Mouse (Mus musculus) hindbrain, embryonic 15.5 days (tissue): ENCODE data around the gene Slc22a4. TPM values are rescaled to one million over a fixed set of nuclear protein-coding genes. Genes with fewer than 3 reads are reported as not detected.
A peak's percentile ranks its signal among the peaks of the same experiment; 100 is the strongest.

Experiments
- ATAC-seq: fragments of 200-750 bp; cut with Nextera tagmentation; 2 replicates; pipeline ENCODE4 v1.8.0; 2017; ENCODE audit warnings: low read depth, moderate number of reproducible peaks, moderate TSS enrichment; ENCODE audit not compliant: low FRiP score
- H3K27ac ChIP-seq: fragments of 300-500 bp; sonication (generic); replicated peaks from 2 replicates; pipeline ENCODE4 v1.5.1; 2015; ENCODE audit warnings: mild to moderate bottlenecking, inconsistent platforms
- H3K27me3 ChIP-seq: fragments of 300-500 bp; sonication (generic); 2 replicates; pipeline ENCODE4 v1.6.1; 2015; ENCODE audit warnings: control low read depth, inconsistent platforms
- H3K36me3 ChIP-seq: fragments of 300-500 bp; sonication (generic); 2 replicates; pipeline ENCODE4 v1.6.1; 2015; ENCODE audit warnings: control low read depth, inconsistent platforms
- H3K4me1 ChIP-seq: fragments of 300-500 bp; sonication (generic); replicated peaks from 2 replicates; pipeline ENCODE4 v1.6.1; 2015; ENCODE audit warnings: control low read depth, inconsistent platforms
- H3K4me2 ChIP-seq: fragments of 300-500 bp; sonication (generic); 2 replicates; pipeline ENCODE4 v1.6.1; 2015; ENCODE audit warnings: moderate library complexity, mild to moderate bottlenecking, inconsistent platforms
- H3K4me3 ChIP-seq: fragments of 300-500 bp; sonication (generic); 2 replicates; pipeline ENCODE4 v1.5.1; 2015; ENCODE audit warnings: mild to moderate bottlenecking, inconsistent platforms
- H3K9ac ChIP-seq: fragments of 300-500 bp; sonication (generic); 2 replicates; pipeline ENCODE4 v1.6.1; 2015; ENCODE audit warnings: inconsistent platforms
- H3K9me3 ChIP-seq: fragments of 300-500 bp; sonication (generic); 2 replicates; pipeline ENCODE4 v1.6.1; 2016; ENCODE audit warnings: control low read depth, inconsistent platforms
- WGBS: fragments of 180-500 bp; shearing (Covaris S2); methylation state at CpG from one replicate; pipeline ENCODE4 v1.1.7; 2015; 5-methylcytosine and 5-hydroxymethylcytosine counted together
- polyA plus RNA-seq: library from polyadenylated mRNA; unstranded; fragments of >200 nt; fragmentation: Nextera tagmentation; extraction: Ambion mirVana; gene quantifications from 2 replicates; pipeline ENCODE4 v1.2.1, GENCODE M21; 2015

Gene Slc22a4
- 4.4 and 5.3 TPM in 2 replicates for polyA plus RNA-seq

DNA sequence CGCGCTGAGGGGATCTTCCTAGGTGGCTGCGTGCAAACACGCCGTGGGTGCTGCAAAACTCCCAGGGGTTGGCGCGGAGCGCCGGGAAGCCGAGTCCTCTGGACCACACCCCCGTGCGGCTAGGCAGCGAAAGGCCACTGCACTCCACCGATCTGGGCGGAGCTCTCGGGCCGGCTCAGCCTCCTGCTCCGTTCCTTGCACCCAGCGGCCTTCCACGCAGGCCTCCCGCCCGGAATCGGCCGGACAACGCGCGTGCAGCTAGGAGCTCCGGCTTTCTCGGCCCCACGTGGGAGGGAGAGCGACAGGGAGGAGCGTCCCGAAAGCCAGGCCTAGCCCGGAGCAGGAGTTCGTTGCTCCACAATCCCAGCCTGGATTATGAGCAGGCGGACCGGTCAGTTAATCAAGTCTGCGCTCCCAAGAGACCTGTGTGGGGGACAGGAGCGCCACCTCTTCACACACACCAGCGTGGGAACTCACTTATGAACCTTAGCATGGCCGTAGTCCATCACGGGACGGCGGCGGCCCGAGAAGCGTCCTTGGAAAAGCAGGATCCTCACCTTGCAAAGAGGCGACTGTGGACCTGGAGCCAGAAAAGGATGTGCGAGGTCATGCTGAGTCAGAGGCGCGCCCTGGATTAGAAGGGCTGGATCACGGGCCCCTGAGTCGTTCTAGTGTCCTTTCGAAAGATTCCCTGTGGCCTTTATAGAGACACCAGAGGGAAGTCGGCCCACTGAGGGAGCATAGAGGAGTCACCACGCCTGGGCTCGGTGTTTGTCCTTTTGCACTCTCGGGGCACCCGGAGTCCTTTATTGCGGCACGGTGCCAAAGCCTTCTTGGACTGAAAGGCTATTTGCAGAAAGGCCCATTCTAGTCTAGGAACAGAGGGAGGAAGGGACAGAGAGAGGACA is at the start of gene Slc22a4:
Slc22a4 (minus strand) TSS at position 47 of the 908 bp plus-strand sequence.
- Histone ChIP-seq H3K27me3 (no peaks in the 10 kb centered on the region), H3K27ac (peak within 1 kb of the TSS; percentile 42), H3K4me3 (peak within 1 kb of the TSS; percentile 57), H3K36me3 (no peaks in the 10 kb centered on the region), H3K9me3 (no peaks in the 10 kb centered on the region), H3K4me2 (peak within 1 kb of the TSS; percentile 97), H3K9ac (peak within 1 kb of the TSS; percentile 59), H3K4me1 (peaks cover 26% of the 10 kb centered on the region)
- ATAC-seq = peak; percentile 86
- 2% methylated on average over 61 of the region's 61 CpGs for WGBS

DNA sequence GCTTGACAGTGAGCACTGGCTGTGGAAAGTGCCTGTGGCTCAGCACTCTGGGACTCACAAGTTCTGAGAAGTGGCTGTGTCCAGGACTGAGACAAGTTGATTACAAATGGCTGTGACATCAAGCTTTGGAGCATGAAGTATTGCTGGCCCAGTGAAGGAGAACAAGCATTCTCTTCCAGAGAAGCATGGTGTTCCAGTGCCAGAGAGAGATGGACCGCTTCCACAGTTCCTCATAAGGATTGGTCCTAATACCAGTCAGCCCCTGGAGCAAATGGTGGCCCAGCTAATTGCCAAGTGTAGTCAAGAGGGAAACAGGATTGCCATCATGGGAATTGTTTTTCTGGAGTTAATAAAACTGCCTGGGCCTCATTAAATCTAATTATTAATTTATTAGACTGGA is 48.2 kb upstream of the Slc22a4 start:
- Histone ChIP-seq H3K9ac (no peak overlapping the region), H3K36me3 (no peaks in the 10 kb centered on the region), H3K9me3 (no peaks in the 10 kb centered on the region), H3K4me1 (no peaks in the 10 kb centered on the region), H3K27ac (no peak overlapping the region), H3K4me3 (no peak overlapping the region), H3K4me2 (no peak overlapping the region), H3K27me3 (no peaks in the 10 kb centered on the region)
- WGBS = 71% methylated on average over 1 of the region's 1 CpGs
- ATAC-seq = no peak

DNA sequence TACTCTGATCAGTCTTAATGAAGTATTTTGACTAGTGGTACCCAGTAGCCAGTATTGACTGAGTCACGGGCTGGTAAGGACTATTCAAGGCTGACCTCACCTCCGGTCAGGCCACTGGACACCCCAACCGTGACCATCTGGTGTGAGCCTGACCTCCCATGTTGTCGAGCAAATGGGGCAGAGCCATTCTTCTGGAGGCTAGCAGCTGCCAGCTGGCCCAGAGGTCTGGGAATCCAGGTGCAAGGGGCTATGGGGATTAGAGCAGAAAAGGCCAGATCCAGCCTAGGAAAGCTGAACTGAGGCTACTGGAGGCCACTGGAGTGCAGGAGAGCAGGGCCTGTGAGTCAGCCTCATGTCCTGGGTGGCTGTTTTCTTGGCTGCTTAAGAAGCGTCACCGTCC is 47.5 kb upstream of the Slc22a4 start:
- 72% methylated on average over 6 of the region's 6 CpGs for WGBS
- ATAC-seq = no peak

DNA sequence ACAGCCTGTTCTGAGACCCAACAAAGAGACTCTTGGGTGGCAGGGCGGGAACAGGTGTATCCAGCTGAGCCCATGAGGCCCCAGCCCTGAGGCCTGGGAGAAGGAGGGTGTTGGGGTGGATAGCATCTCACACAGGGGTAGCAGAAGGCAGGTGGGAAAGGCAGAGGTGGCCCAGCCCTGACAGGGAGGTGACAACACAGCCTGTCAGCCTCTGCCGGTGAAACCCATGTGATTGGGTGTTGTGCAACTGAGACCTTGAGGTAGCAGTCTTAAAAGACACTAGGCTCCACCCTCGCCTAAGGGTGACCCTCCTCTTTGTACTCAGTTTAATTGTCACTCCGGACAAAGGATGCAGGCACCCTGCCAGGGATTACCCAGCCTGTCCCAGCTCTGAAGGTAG is 45.4 kb upstream of the Slc22a4 start:
- H3K4me2 ChIP-seq = no peak overlapping the region
- no peak overlapping the region for H3K27ac ChIP-seq
- H3K9me3 ChIP-seq = no peaks in the 10 kb centered on the region
- no peak overlapping the region for H3K9ac ChIP-seq
- no peaks in the 10 kb centered on the region for H3K27me3 ChIP-seq
- H3K36me3 ChIP-seq = no peaks in the 10 kb centered on the region
- H3K4me1 ChIP-seq = peaks cover 10% of the 10 kb centered on the region
- ATAC-seq = no peak
- 50% methylated on average over 4 of the region's 4 CpGs for WGBS
- no peak overlapping the region for H3K4me3 ChIP-seq

More for the DNA sequence above, 47.5 kb upstream of the Slc22a4 start:
- Histone ChIP-seq H3K4me2 (no peak overlapping the region), H3K4me1 (no peaks in the 10 kb centered on the region), H3K27me3 (no peaks in the 10 kb centered on the region), H3K4me3 (no peak overlapping the region), H3K9ac (no peak overlapping the region), H3K27ac (no peak overlapping the region), H3K36me3 (no peaks in the 10 kb centered on the region), H3K9me3 (no peaks in the 10 kb centered on the region)

DNA sequence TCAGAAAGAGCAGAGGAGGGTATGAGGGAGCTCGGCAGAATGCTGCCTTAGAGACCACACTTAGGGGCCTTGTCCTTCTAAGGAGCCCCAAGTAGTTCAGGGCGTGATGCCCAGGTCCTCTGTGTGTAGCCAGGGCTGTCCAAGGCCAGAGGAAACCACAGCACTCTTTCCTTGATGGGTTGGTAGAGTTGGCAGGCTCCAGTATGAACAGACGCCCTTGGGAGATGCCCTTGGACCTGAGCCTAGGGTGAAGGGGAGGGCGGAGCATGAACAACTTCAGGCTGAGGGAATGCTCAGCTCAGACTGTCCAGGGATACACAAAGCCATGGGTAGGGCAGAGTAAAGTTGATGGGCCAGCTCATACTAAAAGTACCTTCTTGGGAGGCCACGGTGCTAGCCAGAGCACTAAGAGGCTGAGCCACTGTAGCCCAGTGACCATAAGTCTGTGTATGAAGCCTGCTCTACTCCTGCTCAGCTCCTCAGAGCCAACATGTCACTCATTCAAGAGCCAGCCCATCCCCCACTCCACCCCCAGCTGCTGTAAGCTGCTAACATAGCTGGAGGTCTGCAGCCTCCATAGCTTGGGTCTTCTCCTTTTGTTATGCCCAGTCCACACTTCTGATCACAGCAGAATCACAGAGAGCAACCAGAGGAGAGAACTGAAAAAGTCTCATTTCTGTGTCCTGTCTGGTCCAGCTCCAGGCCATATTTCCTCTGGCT is 44.0 kb upstream of the Slc22a4 start:
- Histone ChIP-seq H3K36me3 (no peaks in the 10 kb centered on the region), H3K4me1 (peaks cover 20% of the 10 kb centered on the region), H3K4me2 (no peak overlapping the region), H3K27ac (no peak overlapping the region), H3K9me3 (no peaks in the 10 kb centered on the region), H3K9ac (no peak overlapping the region), H3K27me3 (0 out of 2 replicates have a peak, but pooled peaks cover under 1% of the 10 kb centered on the region), H3K4me3 (no peak overlapping the region)
- ATAC-seq = no peak
- WGBS = 88% methylated on average over 5 of the region's 5 CpGs

DNA sequence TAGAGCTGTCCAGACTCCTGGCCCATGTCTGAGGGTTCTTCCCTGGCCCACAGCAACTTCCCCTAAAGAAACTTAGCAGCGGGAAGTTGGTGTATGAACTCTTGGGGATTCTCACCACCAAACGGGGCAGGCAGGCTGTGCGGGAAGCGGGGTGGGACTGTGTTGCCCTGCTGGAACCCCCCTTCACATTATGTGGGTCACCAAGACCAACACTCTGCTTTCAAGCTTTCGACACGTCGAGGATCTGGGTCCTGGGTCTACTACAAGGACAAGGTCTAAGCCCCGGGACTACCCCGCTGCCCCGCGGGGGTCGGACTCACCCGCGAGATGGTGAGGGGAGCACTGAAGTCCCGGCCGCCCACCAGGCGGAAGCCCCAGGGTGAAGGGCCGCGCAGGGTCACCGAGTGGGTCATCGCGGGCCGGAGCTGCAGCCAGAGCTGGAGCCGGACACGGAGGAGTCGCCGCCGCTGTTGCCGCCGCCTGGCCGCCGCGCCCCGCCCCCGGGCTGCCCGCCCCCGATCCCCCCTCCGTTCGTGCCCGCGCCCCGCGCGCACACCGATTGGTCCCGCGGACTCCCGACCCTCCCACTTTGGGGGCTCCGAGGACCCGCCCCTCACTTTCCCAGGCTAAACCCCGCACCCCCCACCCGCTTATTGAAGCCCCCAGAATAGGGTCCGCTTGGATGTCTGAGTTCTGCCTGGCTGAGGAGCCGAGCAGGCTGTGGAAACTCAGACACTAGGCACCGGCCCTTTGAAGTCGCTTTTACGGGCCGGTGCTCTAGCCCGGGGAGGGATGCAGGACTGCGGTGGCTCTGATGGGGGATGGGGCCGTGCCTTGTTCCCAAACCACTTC is 40.9 kb upstream of the Slc22a4 start, which contains the start of gene Pdlim4:
Pdlim4 (minus strand) TSS at position 495 of the 852 bp plus-strand sequence.
- no peaks in the 10 kb centered on the region for H3K9me3 ChIP-seq
- peak within 1 kb of the TSS; percentile 61 for H3K9ac ChIP-seq
- H3K36me3 ChIP-seq = no peaks in the 10 kb centered on the region
- H3K4me2 ChIP-seq = peak within 1 kb of the TSS; percentile 95
- WGBS = 2% methylated on average over 46 of the region's 61 CpGs
- H3K27ac ChIP-seq = peak within 1 kb of the TSS; percentile 14; the same call in 1 of the 2 replicates
- 0 out of 2 replicates have a peak, but pooled peaks cover 3% of the 10 kb centered on the region for H3K27me3 ChIP-seq
- peaks cover 20% of the 10 kb centered on the region for H3K4me1 ChIP-seq
- peak; percentile 65 for ATAC-seq
- peak within 1 kb of the TSS; percentile 55 for H3K4me3 ChIP-seq

GRCm38 (mm10) chr11:54067996-54068519 is 40.2 kb upstream of the Slc22a4 start:
- WGBS = 38% methylated on average over 4 of the region's 4 CpGs
- no peak for ATAC-seq

GRCm38 (mm10) chr11:54067318-54067995 is 39.6 kb upstream of the Slc22a4 start:
- H3K9me3 ChIP-seq = no peaks in the 10 kb centered on the region
- no peak for ATAC-seq
- H3K4me3 ChIP-seq = peak overlapping the region; percentile 55; the same call in 1 of the 2 replicates
- no peak overlapping the region for H3K27ac ChIP-seq
- peaks cover 27% of the 10 kb centered on the region for H3K4me1 ChIP-seq
- no peak overlapping the region for H3K9ac ChIP-seq
- 40% methylated on average over 12 of the region's 12 CpGs for WGBS
- H3K36me3 ChIP-seq = no peaks in the 10 kb centered on the region
- peak overlapping the region; percentile 95 for H3K4me2 ChIP-seq
- 0 out of 2 replicates have a peak, but pooled peaks cover 3% of the 10 kb centered on the region for H3K27me3 ChIP-seq

More at GRCm38 (mm10) chr11:54067996-54068519, 40.2 kb upstream of the Slc22a4 start:
- Histone ChIP-seq H3K4me3 (peak overlapping the region; percentile 55), H3K4me1 (peaks cover 21% of the 10 kb centered on the region), H3K27ac (no peak overlapping the region; the same call in 1 of the 2 replicates), H3K27me3 (0 out of 2 replicates have a peak, but pooled peaks cover 3% of the 10 kb centered on the region), H3K9me3 (no peaks in the 10 kb centered on the region), H3K9ac (peak overlapping the region; percentile 61; the same call in 1 of the 2 replicates), H3K36me3 (no peaks in the 10 kb centered on the region), H3K4me2 (peak overlapping the region; percentile 95)

- Histone ChIP-seq H3K4me1 (peaks cover 35% of the 10 kb centered on the region), H3K9me3 (no peaks in the 10 kb centered on the region), H3K4me3 (no peak overlapping the region), H3K9ac (no peak overlapping the region), H3K27me3 (0 out of 2 replicates have a peak, but pooled peaks cover 3% of the 10 kb centered on the region), H3K27ac (no peak overlapping the region), H3K36me3 (no peaks in the 10 kb centered on the region), H3K4me2 (peak overlapping the region; percentile 95; the same call in 1 of the 2 replicates)
- ATAC-seq = no peak
- 85% methylated on average over 5 of the region's 5 CpGs for WGBS
Measured at GRCm38 (mm10) chr11:54066400-54066799, 38.5 kb upstream of the Slc22a4 start.

GRCm38 (mm10) chr11:54065915-54066178 is 38.0 kb upstream of the Slc22a4 start:
- Histone ChIP-seq H3K27ac (no peak overlapping the region), H3K9me3 (no peaks in the 10 kb centered on the region), H3K4me3 (no peak overlapping the region), H3K36me3 (no peaks in the 10 kb centered on the region), H3K4me2 (no peak overlapping the region), H3K9ac (no peak overlapping the region), H3K4me1 (peaks cover 35% of the 10 kb centered on the region), H3K27me3 (0 out of 2 replicates have a peak, but pooled peaks cover 3% of the 10 kb centered on the region)
- no peak for ATAC-seq
- WGBS = 88% methylated on average over 4 of the region's 4 CpGs
